ENCODE assay signal across 9 mouse cellular contexts in the genomic region with DNA sequence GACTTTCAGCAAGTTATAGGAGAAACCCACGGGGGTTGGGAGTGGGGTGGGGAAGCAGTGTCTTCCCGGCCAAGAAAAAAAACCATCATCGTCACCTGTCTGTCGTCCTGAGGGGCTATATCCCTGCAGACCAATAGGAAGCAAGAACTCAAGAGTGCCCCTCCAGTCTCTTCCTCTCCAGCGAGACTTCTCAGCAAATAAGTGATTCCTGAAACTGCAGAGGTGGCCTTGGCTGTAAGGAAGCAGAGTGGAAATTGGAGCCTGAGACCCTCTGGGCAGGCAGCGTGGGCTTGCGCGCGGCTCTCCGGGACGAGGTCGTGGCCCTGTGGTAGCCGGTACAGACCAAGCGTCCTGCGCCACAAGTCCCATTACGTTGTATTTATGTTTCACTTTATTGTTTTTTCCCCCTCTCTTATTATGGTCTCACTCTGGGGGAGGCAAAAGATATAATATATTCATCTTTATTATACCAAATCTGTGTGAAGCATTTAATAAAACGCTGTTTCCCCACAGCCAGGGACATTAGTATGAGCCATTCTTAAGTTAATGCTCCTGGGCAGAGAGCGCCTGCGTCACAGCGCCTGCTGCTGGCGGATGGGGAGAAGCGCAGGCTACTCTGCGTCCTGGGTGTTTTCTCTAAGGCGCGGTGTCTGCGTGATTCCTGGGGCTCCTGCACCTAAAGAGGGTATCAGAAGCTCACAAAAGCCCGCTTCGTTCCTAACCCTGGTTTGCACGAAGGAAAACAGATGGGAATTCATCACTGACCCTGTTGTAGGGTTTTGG. TPM values are rescaled to one million over a fixed set of nuclear protein-coding genes. Genes with fewer than 3 reads are reported as not detected.
A peak's percentile ranks its signal among the peaks of the same experiment; 100 is the strongest.
DNase-seq lines count a peak whose midpoint lies in the region; ATAC-seq and TF ChIP-seq lines count a peak whose summit lies in the region.
"Had no signal": no experiment of that assay in that cellular context is flagged by ENCODE, and none has a peak within 500 bp of the region (broad histone marks: within the 10 kb centered on the region; RNA-seq: fewer than 3 reads in every experiment).

No protein-coding gene starts in this region.

- no peak for ATAC-seq in midbrain, postnatal 0 days (ENCODE audit: low FRiP score)

- no peaks in the 10 kb centered on the region for H3K36me3 ChIP-seq in midbrain, postnatal 0 days (ENCODE audit: insufficient read depth, low read length)
- H3K36me3 ChIP-seq: liver, embryonic 13.5 days had no signal

- H3K4me1 ChIP-seq in midbrain, postnatal 0 days (ENCODE audit: insufficient read depth, low read length), result no peaks in the 10 kb centered on the region

- no peaks in the 10 kb centered on the region for H3K9me3 ChIP-seq in midbrain, postnatal 0 days (ENCODE audit: low read length)
- H3K9me3 ChIP-seq: liver, embryonic 13.5 days had no signal

- peak; percentile 17 to 48 for DNase-seq in heart, adult 18-20 months
- no peak for DNase-seq in heart, adult 11 months
- DNase-seq in A20 (ENCODE audit: low read depth, low spot score), result peak; percentile 36
- DNase-seq in adrenal gland, postnatal 14 days, result peak; percentile 66
- peak; percentile 63 for DNase-seq in heart, postnatal 4 days
- DNase-seq in midbrain, postnatal 0 days (ENCODE audit: low spot score), result no peak
- DNase-seq in adipocyte (ENCODE audit: low spot score), result no peak
- DNase-seq in ovary, postnatal 14 days (ENCODE audit: low spot score), result no peak
- DNase-seq: liver, embryonic 13.5 days had no signal

- no peak overlapping the region for H3K9ac ChIP-seq in midbrain, postnatal 0 days (replicated peaks; ENCODE audit: low read length, poor library complexity, severe bottlenecking)
- H3K9ac ChIP-seq: liver, embryonic 13.5 days had no signal

- peak; percentile 86 for TF ChIP-seq CTCF in midbrain, postnatal 0 days (IDR thresholded peaks at IDR 0.05)

- H3K4me2 ChIP-seq in midbrain, postnatal 0 days (ENCODE audit: low read depth, low read length, poor library complexity, severe bottlenecking), result no peak overlapping the region
- H3K4me2 ChIP-seq: liver, embryonic 13.5 days had no signal

- H3K4me3 ChIP-seq in midbrain, postnatal 0 days (ENCODE audit: low read depth, low read length), result no peak overlapping the region
- H3K4me3 ChIP-seq: liver, embryonic 13.5 days had no signal

- no peak overlapping the region for H3K27ac ChIP-seq in midbrain, postnatal 0 days (ENCODE audit: low read depth, low read length)
- H3K27ac ChIP-seq: liver, embryonic 13.5 days had no signal

- WGBS in midbrain, postnatal 0 days, result 1% methylated on average over 29 of the region's 29 CpGs

- H3K27me3 ChIP-seq in midbrain, postnatal 0 days (ENCODE audit: insufficient read depth, low read length), result peaks cover 67% of the 10 kb centered on the region

RNA-seq across cellular contexts. Expression of a gene that starts 8.5 kb away (rescaled TPM):
- under 1 TPM in 1 of 2 experiments, not detected in 1; 0.18 TPM for total RNA-seq in heart, adult 18-20 months (2021)
- not detected in 2 replicates for total RNA-seq in adrenal gland, postnatal 14 days (2021)
- total RNA-seq in heart, postnatal 4 days (2021), result not detected
- total RNA-seq in midbrain, postnatal 0 days (2014; rRNA removed), result 1.3 and 2.1 TPM in 2 replicates
- polyA plus RNA-seq in midbrain, postnatal 0 days (2015; fragmentation: Nextera tagmentation; extraction: Ambion mirVana), result 0.10 TPM in 1 of 2 replicates, not detected in the other
- polyA plus RNA-seq: liver, embryonic 13.5 days had no signal

Comparison
In these comparisons a context has a peak if more than half of its experiments do, and no peak if none do; other contexts are left out.
1. DNase-seq: peak in heart, adult 18-20 months (2 of 2), A20 (single experiment), adrenal gland, postnatal 14 days (single experiment) and heart, postnatal 4 days (single experiment); none in heart, adult 11 months (single experiment), midbrain, postnatal 0 days (single experiment), adipocyte (single experiment) and ovary, postnatal 14 days (single experiment).